Mouse (Mus musculus) hindbrain, postnatal 0 days (tissue): Measurements from ENCODE around the gene Tcf3. TPM values are rescaled to one million over a fixed set of nuclear protein-coding genes. Genes with fewer than 3 reads are reported as not detected.
A peak's percentile ranks its signal among the peaks of the same experiment; 100 is the strongest.

Source experiments
- ATAC-seq: fragments of 200-750 bp; cut with Nextera tagmentation; 2 replicates; pipeline ENCODE4 v1.8.0; 2017; ENCODE audit warnings: mild to moderate bottlenecking, moderate TSS enrichment, moderate library complexity
- DNase-seq: peaks from one replicate; pipeline ENCODE4 v3.0.0-alpha.2; 2015; ENCODE audit warnings: low spot score
- H3K27ac ChIP-seq: fragments of 300-500 bp; sonication (generic); 2 replicates; pipeline ENCODE4 v1.5.1; 2014; ENCODE audit warnings: mild to moderate bottlenecking
- H3K27me3 ChIP-seq: fragments of 300-500 bp; sonication (generic); 2 replicates; pipeline ENCODE4 v1.6.1; 2014; ENCODE audit warnings: low read length, mixed read lengths; ENCODE audit not compliant: insufficient read depth
- H3K36me3 ChIP-seq: fragments of 300-500 bp; sonication (generic); 2 replicates; pipeline ENCODE4 v1.6.1; 2014; ENCODE audit warnings: low read length, mixed read lengths; ENCODE audit not compliant: insufficient read depth
- H3K4me1 ChIP-seq: fragments of 300-500 bp; sonication (generic); 2 replicates; pipeline ENCODE4 v1.6.1; 2014; ENCODE audit warnings: antibody characterized with exemption, low read length, mixed read lengths; ENCODE audit not compliant: insufficient read depth
- H3K4me2 ChIP-seq: fragments of 300-500 bp; sonication (generic); 2 replicates; pipeline ENCODE4 v1.6.1; 2014; ENCODE audit warnings: low read depth, mild to moderate bottlenecking, low read length, moderate library complexity, mixed read lengths
- H3K4me3 ChIP-seq: fragments of 300-500 bp; sonication (generic); 2 replicates; pipeline ENCODE4 v1.5.1; 2014; ENCODE audit warnings: low read length
- H3K9ac ChIP-seq: fragments of 300-500 bp; sonication (generic); replicated peaks from 2 replicates; pipeline ENCODE4 v1.6.1; 2014; ENCODE audit warnings: mild to moderate bottlenecking, low read length, moderate library complexity, mixed read lengths
- H3K9me3 ChIP-seq: fragments of 300-500 bp; sonication (generic); 2 replicates; pipeline ENCODE4 v1.6.1; 2016; ENCODE audit warnings: low read length, mixed read lengths
- CTCF ChIP-seq: IDR thresholded peaks from 2 replicates; pipeline ENCODE4 v1.5.1; 2016; ENCODE audit warnings: antibody characterized with exemption, control low read depth, low read depth
- WGBS: fragments of 180-500 bp; shearing (Covaris S2); extraction: QIAGEN DNeasy Blood & Tissue Kit; methylation state at CpG from one replicate; pipeline ENCODE4 v1.1.7; 2014; 5-methylcytosine and 5-hydroxymethylcytosine counted together
- polyA plus RNA-seq: library from polyadenylated mRNA; unstranded; fragments of >200 nt; fragmentation: Nextera tagmentation; extraction: Ambion mirVana; gene quantifications from 2 replicates; pipeline ENCODE4 v1.2.1, GENCODE M21; 2015
- total RNA-seq: library from RNA; depleted of rRNA; stranded (reverse); fragments of >200 nt; gene quantifications from 2 replicates; pipeline ENCODE4 v1.2.3, GENCODE M21; 2014

Tcf3 gene
- total and polyA plus RNA-seq, 2 experiments from 2014 or later = 36.2 to 132 TPM

DNA sequence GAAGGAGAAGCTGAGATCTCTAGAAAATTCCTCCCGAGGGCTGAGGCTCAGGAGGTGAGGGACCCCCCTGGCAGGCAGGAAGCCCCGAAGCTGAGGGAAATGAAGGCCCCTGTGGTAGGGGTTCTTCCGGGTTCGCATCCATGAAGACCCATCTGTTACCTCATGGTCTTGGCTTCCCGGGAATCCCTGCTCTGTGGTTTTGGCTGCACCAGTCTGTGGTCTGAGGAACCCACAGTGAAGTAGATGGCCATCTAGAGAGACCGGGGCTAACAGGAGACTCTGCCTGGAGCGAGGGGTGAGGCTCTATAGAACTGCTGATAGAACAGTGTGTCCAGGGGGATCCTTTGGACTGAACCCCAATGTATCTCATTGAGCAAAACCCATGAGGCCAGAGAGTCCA is 27.9 kb upstream of the Tcf3 start:
- DNase-seq (no peak), ATAC-seq (no peak)
- TF ChIP-seq CTCF = no peak
- no peaks in the 10 kb centered on the region for H3K36me3 ChIP-seq
- H3K27me3 ChIP-seq = no peaks in the 10 kb centered on the region
- H3K4me2 ChIP-seq = no peak overlapping the region
- H3K4me3 ChIP-seq = no peak overlapping the region
- WGBS = 74% methylated on average over 7 of the region's 7 CpGs
- no peaks in the 10 kb centered on the region for H3K9me3 ChIP-seq
- H3K4me1 ChIP-seq = peaks cover 3% of the 10 kb centered on the region; the same call in 1 of the 2 replicates
- H3K9ac ChIP-seq = no peak overlapping the region
- no peak overlapping the region for H3K27ac ChIP-seq

DNA sequence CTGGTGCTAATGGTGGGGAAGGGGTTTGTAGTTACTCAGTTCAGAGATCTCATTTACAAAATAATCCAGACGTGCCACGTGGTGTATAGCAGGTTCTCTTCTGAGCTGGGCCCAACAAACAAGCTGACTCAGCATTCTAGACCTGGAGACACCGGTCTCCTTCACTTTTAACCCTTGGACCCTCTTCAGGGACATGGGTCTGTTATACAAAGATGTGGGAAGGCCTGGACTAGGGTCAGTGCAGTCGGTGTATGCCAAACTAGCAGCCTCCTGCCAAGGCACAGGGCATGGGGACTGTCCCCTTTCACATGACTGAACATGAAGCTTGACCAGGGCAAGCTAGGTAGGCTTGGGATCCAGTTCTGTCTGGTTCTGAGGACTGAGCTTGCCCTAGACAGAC is 26.9 kb upstream of the Tcf3 start:
- 61% methylated on average over 4 of the region's 4 CpGs for WGBS
- TF ChIP-seq CTCF = no peak
- ATAC-seq (no peak), DNase-seq (no peak)
- H3K9ac ChIP-seq = no peak overlapping the region
- no peak overlapping the region for H3K4me2 ChIP-seq
- H3K4me3 ChIP-seq = no peak overlapping the region
- H3K9me3 ChIP-seq = no peaks in the 10 kb centered on the region
- no peaks in the 10 kb centered on the region for H3K36me3 ChIP-seq
- no peaks in the 10 kb centered on the region for H3K27me3 ChIP-seq
- no peak overlapping the region for H3K27ac ChIP-seq
- H3K4me1 ChIP-seq = peaks cover 3% of the 10 kb centered on the region; the same call in 1 of the 2 replicates

DNA sequence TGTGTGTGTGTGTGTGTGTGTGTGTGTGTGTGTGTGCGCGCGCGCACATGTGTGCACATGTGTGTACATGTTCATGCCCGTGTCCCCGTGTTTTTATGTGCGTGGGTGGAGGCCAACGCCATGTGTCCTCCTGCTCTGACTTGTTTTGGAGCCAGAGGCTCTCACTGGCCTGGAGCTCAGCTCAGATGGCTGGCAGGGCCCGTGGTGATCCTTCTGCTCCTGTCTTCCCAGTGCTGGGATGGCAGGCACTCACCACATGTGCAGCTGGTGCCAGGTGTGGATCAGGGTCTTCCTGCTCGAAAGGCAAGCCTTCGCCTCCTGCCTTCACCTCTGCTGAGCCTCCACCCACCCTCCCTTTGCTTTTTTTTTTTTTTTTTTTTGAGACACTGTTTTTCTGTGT is 26.2 kb upstream of the Tcf3 start:
- peaks cover 3% of the 10 kb centered on the region; the same call in 1 of the 2 replicates for H3K4me1 ChIP-seq
- ATAC-seq = no peak

DNA sequence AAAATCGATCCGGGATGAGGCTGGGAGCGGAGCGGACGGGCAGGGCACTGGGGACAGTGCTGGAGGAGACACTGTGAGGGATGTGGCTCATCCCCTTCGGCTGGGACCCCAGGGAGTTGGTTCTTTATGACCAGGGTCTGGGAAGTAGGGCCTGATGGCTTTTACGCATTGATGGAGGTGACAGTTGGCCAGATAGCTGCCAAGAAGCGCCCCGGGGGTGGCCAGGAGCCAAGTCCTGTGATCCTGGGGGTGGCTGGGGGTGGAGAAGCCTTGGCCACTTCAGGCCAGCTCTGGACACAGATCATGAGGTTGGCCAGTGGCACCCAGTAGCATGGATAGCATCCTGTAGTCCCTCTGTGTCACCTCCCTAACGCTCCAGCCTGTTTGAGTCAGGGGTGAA is 25.8 kb upstream of the Tcf3 start:
- Histone ChIP-seq H3K4me2 (no peak overlapping the region), H3K4me3 (no peak overlapping the region), H3K4me1 (peaks cover 3% of the 10 kb centered on the region; the same call in 1 of the 2 replicates), H3K27ac (no peak overlapping the region), H3K36me3 (no peaks in the 10 kb centered on the region), H3K9me3 (no peaks in the 10 kb centered on the region), H3K9ac (no peak overlapping the region), H3K27me3 (no peaks in the 10 kb centered on the region)
- no peak for TF ChIP-seq CTCF
- ATAC-seq (no peak), DNase-seq (peak; percentile 19)
- WGBS = 64% methylated on average over 10 of the region's 10 CpGs

More for the DNA sequence above, 26.2 kb upstream of the Tcf3 start:
- no peak for TF ChIP-seq CTCF
- Histone ChIP-seq H3K4me2 (no peak overlapping the region), H3K9ac (no peak overlapping the region), H3K4me3 (no peak overlapping the region), H3K36me3 (no peaks in the 10 kb centered on the region), H3K9me3 (no peaks in the 10 kb centered on the region), H3K27me3 (no peaks in the 10 kb centered on the region), H3K27ac (no peak overlapping the region)
- 74% methylated on average over 11 of the region's 11 CpGs for WGBS
- DNase-seq = no peak

DNA sequence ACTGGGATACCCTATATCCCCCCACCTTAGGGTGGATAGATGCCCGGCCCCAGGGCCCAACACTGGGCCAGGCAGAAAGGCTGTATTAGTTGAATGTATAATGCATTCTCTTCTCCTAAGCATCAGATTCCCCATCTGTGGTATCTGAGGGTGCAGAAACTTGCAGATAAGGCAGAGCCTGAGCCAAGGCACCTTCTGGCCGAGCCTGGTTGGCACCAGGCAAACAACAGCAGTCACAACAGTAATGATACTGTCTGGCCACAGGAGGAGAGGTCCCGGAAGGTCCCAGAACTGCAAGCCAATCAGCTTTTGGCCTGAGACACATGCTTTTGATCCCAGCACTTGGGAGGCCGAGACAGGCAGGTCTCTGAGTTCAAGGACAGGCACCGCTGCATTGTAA is 22.2 kb upstream of the Tcf3 start:
- Histone ChIP-seq H3K9ac (no peak overlapping the region), H3K4me2 (no peak overlapping the region), H3K36me3 (no peaks in the 10 kb centered on the region), H3K9me3 (no peaks in the 10 kb centered on the region), H3K4me3 (no peak overlapping the region), H3K4me1 (peaks cover 3% of the 10 kb centered on the region; the same call in 1 of the 2 replicates), H3K27me3 (no peaks in the 10 kb centered on the region), H3K27ac (no peak overlapping the region)
- 81% methylated on average over 5 of the region's 5 CpGs for WGBS
- TF ChIP-seq CTCF = no peak
- ATAC-seq (no peak), DNase-seq (no peak)

DNA sequence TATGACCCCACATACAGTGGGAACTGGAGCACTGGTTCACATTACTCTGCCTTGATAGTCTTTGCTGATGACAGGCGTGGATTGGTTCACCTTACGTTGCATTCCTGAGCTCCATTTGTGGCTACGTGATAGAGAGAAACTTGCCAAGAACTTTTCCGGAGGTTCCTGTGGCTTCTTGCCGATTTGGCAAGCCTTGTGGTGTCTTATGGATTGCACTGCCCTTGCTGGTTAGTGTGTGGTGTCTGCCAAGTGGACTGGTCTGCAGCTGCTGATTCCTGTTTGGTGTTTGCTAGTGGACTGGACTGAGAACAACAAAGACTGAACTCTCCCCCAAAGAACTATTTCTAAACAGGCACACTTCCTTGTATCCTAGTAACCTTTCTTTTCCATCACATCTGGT is 21.3 kb upstream of the Tcf3 start:
- Histone ChIP-seq H3K36me3 (no peaks in the 10 kb centered on the region), H3K27me3 (no peaks in the 10 kb centered on the region), H3K9ac (no peak overlapping the region), H3K9me3 (no peaks in the 10 kb centered on the region), H3K4me2 (no peak overlapping the region), H3K4me3 (no peak overlapping the region), H3K27ac (no peak overlapping the region), H3K4me1 (peaks cover 3% of the 10 kb centered on the region; the same call in 1 of the 2 replicates)
- no peak for TF ChIP-seq CTCF
- DNase-seq (no peak), ATAC-seq (no peak)
- WGBS = 84% methylated on average over 5 of the region's 5 CpGs

DNA sequence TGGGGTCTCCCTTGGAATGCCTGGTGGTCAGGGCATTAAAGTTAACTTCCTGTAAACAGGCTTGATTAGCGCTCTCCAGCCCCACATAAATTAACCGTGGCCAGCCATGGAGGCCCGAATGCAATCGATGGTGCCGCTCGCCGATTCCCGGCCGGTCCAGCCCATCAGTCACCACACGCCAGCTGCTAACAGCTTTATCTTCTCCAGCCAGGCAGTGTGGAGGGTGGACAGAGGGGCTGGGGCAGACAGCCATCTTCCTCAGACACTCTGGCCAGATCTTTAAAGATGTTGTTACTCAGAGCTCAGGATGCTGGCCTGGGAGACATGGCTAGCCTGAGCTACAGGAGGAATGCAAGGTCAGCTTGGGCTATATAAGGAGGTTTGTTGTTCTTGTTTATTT is 20.2 kb upstream of the Tcf3 start:
- H3K36me3 ChIP-seq = no peaks in the 10 kb centered on the region
- H3K4me3 ChIP-seq = no peak overlapping the region
- no peak overlapping the region for H3K9ac ChIP-seq
- H3K27me3 ChIP-seq = no peaks in the 10 kb centered on the region
- DNase-seq (no peak), ATAC-seq (no peak)
- no peak for TF ChIP-seq CTCF
- H3K4me2 ChIP-seq = no peak overlapping the region
- no peak overlapping the region for H3K27ac ChIP-seq
- 63% methylated on average over 10 of the region's 10 CpGs for WGBS
- no peaks in the 10 kb centered on the region; the same call in 1 of the 2 replicates for H3K4me1 ChIP-seq
- no peaks in the 10 kb centered on the region for H3K9me3 ChIP-seq
